Mouse (Mus musculus) R1 (cell line): ENCODE results near the gene Dnajc16.

ENCODE experiments used
- DNase-seq: peaks from one replicate; pipeline ENCODE4 v3.0.0-alpha.2; 2018; ENCODE audit warnings: low read depth, low spot score

Gene Dnajc16

DNA sequence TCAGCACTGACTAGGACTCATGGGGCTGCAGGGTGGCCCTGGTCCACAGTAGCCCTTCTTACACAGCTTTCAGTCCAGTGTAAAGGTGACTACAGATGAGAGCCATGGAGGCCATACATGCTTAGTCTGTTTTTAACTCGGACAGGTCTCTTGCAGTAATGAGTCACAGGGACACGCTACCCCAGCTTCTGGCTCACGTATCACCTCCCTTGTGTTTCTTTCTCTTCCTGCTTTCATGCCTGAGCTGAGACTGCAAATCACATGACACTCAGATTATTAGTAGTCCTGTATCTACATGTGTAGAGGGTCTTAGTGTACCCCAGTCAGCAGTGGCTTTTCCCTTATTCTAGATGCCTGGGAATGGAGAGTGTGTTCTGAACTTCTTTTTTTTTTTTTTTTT lies 25.7 kb downstream of the Dnajc16 start:
- no peak for DNase-seq

DNA sequence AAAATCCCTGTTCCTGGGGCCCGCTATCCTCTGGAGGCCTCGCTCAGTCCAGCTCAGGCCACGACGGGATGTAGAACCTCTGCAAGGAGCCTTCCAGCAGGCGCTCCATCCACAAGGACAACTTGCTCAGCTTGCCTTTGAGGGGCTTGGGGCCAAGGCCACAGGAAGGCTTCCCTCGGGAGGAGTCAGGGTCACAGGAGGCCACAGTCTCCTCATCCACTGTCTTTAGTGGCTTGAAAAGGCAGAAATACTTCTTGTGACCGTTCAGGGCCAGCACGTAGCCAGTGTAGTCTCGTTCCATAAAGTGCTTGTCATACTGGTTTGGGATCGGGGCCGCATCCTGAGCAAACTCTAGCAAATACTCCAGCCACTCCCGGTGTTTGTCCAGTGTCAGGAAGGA lies 27.3 kb downstream of the Dnajc16 start:
- no peak for DNase-seq

DNA sequence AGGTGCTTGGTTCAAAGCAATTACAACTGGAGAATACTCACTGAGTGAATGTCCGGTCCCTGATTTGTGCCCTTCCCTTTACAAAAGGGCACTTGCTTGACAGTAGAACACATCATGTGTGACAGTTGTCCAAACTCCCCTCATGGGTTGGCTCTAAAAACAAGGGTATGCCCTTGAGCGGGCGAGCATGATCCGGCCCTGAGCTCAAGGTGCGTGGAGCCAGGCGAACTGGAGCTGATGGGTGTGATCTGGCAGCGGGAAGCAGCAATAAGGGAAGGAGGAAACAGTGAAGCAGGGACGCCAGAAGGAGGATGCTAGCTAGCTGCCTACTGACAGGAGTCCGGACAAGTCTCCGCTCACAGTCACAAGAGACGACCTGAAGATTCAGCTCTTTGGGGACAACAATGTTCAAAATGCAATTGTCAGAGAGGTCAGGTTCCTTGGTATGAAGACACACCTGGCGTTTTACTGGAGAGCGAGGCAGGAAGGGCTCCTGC lies 28.6 kb downstream of the Dnajc16 start:
- DNase-seq: no peak

DNA sequence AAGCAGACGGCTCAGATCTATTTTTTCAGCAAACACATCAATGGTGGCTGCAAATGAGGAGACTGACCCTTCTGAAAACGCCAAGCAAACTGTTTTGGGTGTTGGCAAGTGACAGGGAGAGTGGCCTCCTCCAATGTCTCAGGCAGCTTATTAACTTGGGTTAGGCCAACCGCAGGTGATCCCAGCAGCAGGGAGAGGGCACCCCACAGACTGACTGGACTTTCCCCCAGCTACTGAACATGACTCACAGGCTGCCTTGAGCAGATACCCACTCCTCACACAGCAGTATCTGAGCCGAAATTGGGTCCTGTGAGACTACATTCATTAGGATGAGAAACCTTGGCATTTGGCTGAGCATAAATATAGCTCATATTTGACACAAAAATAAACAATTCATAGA lies 29.8 kb downstream of the Dnajc16 start:
- DNase-seq: no peak

DNA sequence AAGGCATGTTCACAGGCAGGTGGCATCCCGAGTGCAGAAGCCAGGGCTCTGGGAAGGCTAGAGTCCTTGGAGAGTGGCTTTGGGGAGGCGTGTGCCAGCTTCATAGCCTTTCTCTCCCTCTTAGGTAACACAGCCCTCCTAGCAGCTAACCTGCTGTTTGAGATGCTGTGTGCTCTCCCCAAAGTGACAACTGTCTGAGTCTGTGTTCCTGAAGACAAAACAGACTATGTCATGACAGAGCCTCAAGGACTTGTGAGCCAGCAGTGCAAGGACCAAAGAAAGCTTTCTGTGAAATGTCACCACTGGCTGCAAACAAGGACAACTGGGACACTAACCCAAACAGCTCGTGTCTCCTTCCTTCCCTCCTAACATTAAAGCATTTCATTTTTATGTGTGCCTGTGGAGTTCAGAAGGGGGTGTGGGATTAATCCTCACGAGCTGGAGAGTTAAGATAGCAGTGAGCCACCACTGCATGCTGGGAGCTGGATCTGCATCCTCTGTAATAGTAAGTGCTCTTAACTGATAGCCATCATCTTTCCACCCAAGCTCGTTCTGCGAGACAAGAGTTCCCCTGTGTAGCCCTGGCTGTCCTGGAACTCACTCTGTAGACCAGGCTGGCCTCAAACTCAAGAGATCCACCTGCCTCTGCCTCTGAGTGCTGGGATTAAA lies 31.7 kb downstream of the Dnajc16 start:
- no peak for DNase-seq

DNA sequence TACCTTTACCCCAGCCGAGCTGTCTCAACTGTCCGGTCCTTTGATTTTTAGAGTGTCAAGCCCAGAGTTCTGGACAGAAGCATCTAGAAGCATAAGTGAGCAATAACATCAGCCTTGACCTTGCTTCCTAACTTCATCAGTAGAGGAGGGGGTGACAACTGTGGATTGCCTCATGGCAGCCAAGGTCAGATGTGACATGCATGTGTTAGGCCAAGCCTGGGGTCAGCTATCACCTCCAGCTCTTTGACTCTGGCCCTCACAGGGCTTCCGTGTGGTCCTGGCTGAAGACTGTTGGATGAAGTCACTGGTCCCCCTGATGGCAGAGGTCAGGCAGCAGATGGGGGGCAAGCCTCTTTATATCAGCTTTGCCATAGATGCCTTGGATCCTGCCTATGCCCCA lies 33.6 kb downstream of the Dnajc16 start:
- no peak for DNase-seq

DNA sequence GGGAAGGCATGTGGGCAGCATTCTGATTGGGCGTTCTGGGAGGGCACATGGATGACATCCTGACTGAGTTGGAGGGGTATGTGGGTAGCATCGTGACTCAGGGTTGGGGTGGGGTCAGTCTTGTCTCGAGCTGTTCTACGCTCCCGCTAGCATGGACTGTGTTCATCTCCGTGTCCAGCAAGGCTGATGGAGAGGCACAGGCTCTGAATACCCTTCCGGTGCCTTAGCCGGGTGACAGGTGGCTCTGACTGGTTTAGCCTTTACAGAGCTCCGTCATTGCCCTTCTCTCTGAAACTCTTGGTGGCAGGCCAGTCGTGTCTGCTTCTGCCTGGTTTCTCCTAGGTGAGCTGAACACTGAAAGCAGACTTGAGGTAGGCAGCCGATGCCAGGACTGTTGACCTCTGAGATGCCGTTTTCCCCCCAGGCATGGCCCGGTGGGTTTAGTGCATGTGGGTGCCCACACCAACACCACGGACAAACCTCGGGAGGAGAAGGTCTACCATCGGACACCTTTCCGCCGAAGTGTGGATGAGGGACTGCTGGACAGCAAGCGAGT lies 35.3 kb downstream of the Dnajc16 start:
- no peak for DNase-seq

DNA sequence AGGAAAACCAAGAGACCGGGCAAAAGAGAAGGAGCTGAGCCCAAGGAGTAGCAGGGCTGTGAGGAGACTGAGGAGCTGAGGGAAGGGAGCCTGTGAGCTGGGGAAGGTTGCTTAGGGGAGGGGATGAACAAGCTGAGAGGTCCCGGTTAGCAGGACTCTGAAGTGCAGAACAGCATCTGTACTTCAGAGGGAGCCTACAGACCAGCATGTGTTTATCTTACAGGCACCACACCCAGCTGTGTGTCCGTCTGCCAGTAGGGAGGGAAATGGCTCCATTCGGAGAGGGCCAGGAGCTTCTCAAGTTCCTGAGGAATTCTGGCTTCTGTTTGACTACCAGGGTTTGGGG lies 38.7 kb downstream of the Dnajc16 start:
- peak; percentile 76 for DNase-seq

DNA sequence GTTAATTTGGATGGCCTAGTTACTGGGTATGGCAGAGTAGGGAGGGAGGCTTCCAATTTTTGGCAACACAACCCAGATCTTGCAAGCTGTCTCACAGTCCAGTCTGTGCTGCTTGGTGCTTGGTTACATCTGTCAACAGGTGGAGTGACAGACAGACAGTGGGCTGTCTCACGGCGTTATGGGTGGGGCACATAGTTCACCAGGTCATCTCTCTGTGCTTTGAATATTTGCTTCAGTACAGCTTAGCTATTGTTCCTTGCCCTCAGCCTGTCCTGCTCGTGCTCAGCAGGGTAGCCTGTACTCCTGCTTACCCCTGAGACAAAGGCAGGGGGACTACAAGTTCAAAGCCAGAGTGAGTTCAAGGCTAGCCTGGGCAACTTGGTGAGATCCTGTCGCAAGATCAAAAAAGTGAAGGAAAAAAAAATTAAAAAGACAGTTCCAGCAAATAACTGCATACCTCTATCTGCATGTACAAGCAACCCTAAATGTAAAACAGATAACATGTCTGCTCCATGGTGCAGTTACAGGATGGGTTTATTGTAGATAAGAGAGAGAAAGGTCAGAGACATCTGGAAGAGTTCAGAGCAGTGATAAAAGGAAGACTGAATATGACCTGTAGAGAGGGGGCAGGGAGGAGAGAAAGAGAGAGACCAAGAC lies 39.2 kb downstream of the Dnajc16 start:
- DNase-seq: peak; percentile 84

DNA sequence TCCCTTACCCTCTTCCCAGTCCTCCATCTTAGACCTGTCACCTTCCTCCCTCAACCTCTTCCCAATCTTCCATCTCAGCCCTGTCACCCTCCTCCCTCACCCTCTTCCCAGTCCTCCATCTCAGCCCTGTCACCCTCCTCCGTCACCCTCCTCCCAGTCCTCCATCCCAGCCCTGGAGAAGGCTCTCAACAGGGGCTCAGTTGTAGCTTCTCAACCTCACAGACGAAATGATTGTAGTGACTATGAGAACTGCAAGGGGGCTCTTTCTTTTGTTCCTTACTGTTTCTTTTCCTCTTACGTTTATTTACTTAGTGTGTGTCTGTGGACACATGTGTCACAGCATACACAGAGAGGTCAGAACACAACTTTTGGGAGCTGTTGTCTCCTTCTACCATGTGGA lies 39.9 kb downstream of the Dnajc16 start:
- peak; percentile 37 for DNase-seq

DNA sequence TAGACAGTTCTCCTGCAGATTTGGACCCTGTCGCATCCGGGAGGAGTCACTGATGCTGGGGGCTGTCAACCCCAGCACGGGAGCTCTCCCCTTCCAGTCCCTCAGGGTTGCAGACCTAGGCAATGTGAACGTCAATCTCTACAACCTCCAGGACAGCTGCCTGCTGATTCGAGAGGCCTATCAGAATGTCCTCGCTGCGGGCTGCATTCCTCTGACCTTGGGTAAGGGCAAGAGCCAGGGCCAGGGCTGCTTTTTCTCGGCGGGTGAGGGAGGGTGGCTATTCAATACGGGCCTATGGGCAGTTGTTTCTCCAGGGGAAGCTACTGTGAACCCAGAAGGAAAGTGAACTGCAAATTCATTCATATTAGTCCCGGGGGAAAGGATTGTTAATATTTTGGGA lies 41.2 kb downstream of the Dnajc16 start:
- peak; percentile 41 for DNase-seq

DNA sequence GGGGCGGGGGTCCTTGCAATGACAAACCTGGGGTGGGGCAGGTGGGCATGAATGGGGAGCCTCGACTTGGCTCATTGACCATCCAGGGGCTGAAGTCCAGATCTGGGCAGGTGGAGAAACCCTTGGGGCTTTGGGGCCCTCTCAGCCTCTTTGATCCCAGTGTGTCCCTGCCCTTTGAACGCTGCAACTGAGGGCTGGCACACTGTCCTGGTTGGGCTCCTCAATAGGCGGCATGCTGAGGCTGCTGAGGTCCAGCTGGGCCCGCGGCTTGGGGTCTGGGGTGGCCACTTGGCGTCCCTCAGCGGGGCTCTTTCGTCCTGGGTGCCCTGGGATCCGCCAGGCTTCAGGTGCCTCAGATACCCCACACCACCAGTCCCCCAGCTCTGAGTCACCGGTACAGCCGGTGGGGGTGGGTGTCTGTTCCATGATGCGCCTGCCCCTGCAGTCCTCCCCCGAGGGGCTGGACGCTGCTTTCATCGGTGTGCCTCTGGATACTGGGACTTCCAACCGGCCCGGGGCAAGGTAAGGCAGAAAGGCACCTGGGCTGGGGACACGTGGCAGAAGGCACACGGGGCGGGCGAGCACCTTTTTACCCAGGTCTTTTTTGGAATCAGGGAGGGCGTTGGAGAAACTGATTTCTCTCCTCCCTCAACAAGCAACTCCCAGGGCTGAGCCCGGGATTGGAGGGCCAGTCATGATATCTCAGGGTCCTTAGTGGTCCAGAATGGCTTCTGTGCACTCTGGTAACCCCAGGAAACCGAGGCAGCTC lies 44.0 kb downstream of the Dnajc16 start, which contains the start of gene Agmat:
Agmat (plus strand) TSS at position 95 of the 769 bp plus-strand sequence.
- DNase-seq: no peak

DNA sequence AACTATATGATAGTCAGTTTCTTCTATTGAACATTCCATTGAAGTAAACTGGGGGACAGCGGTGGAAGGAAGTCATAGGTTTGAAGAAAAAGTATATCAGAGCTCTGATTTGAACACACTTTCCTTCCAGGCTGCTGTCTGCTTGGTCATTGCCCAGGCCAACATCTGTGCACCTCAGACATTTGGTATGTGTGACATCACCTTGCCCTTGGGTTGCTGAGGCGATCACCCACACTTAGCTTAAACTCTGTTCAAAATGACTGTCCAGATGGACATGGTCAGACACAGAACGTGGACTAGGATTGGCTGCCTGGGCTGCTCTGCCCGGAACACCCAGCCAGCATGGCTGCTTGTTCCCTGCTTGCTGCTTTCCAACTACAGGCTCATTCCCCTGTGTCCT lies 48.4 kb downstream of the Dnajc16 start:
- DNase-seq: no peak

DNA sequence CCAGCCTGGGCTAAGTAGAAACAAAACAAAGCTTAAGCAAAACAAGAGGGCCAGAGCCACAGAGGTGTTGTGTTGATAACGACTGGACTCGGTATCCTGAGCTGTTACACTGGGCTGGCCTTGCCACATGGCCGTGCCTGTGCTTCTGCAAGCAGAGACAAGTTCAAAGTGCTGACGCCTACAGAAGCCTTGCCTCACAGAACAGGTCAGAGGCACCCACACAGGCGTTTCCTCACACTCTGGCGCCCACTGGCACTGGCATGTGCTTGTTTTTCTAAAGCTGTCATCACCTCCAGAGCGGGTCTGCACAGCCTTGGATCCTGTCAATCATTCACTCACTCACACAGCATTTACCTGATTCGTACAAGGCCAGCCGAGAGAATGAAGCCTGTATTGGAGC lies 48.9 kb downstream of the Dnajc16 start:
- DNase-seq: no peak

DNA sequence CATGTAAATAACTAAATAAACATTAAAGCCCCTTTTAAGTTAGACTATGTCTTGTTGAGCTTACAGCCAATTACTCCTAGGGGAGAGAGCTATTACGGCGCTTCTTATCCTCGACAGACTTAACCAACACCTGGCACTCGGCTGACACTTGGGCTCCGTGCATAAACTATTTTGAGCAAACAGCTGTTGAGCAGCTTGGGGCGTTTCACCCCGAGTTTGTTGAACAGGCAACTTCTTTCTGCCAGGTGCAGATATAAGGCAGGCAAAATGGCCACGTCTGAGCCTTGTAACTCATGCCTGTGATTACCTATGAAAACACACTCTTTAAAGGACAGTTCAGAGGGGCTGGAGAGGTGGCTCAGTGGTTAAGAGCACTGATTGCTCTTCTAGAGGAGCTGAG lies 52.7 kb downstream of the Dnajc16 start:
- no peak for DNase-seq

DNA sequence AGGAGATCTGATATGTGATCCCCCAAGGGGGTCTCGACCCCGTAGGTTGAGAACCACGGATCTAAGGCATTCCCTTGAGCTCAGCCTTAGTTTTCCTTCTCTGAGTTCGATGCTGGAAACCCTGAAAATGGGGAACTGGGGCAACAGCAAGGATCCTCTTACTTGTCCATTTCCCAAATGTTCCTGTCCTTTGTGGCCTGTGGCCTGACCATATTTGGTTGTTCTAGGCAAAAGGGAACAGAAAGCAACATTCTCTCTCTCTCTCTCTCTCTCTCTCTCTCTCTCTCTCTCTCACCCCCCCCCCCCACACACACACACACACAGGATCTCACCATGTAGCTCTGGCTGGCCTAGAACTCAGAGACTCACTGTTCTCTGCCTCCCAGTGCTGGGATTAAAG lies 53.9 kb downstream of the Dnajc16 start:
- DNase-seq: no peak

DNA sequence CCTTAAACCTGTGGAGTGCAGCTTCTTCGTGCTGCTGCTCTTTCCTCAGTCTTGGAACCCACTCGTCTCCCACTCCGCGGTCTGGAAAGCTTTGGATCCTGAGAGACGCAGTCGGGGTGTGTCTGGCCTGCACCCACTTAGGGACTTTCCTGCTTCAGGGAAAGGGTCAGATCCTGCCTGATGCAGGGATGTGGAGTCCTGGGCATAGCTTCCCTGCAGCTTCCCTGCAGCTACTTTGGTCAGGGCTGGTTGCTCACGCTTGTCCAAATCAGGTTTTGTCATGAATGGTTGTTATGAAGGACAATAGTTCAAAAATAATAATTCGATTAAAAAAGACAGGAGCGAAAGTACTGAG lies 55.5 kb downstream of the Dnajc16 start:
- no peak for DNase-seq

DNA sequence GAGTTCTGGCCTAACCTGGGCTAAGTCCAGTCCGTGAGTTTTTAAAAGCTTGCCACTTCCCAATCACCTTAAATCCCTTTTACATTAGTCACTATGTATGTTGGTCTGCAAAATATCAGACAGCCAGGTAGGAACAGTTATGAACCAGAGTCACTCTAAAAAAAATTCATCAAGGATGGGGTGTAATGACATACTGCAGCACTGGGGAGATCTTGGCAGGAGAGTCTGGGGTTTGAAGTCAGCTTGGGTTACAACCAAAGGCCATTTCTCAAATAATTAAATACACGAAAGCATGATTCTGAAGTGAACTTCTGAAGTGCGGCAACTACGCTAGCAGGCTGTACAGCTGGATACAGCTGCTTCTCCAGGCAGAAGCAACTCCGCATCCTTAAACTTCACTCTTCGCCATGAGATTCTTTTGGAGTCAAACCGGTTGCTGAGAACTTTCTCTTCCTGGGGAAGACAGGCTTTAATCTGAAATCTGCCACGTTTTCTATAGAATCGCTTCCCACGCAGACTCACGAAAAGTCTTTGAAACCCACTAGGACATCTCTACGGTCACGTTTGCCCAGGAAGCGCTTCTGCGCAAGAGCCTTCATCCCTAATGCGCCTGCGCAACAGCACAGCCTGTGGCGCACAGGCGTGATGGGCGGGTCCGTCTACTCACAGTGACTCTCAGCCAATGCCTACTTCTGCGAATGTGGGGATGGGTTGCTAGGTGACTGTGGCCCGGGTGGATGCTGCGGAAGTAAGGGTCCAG lies 56.1 kb downstream of the Dnajc16 start:
- peak; percentile 98 for DNase-seq

DNA sequence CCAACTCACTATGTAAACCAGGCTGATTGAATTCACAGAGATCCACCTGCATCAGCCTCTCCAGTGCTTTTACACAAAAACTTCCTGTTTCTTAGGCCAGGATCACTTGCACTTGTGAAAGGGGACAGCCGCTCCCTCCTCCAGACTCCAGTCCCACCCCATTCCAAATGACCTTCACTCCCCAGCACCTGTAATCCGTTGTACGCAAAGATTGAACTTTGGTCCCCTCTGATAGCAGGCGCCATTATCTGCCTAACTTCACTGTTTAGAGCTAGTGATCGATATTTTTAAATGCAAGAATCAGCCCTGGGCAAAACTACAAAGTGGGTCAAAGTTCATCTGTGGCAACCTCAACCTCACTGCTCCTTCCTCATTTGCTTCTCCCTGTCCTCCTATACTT lies 59.0 kb downstream of the Dnajc16 start:
- peak; percentile 50 for DNase-seq

DNA sequence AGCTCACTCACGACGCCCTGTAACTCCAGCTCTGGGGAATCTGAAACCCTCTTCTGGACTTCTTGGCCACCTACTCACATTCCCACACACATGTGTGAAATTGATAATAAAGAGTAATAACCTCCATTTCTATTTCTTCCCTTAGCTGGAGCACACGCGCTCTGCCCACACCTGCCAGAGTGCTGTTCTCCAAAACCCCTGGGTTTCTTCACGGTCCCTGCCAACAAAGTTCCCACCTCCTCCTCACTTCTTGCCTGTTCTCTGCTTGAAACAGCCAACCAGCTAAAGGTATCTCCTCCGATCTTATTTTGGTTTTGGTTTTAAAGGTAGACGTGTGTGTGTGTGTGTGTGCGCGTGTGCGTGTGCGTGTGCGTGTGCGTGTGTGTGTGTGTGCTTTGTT lies 60.3 kb downstream of the Dnajc16 start:
- DNase-seq: no peak

DNA sequence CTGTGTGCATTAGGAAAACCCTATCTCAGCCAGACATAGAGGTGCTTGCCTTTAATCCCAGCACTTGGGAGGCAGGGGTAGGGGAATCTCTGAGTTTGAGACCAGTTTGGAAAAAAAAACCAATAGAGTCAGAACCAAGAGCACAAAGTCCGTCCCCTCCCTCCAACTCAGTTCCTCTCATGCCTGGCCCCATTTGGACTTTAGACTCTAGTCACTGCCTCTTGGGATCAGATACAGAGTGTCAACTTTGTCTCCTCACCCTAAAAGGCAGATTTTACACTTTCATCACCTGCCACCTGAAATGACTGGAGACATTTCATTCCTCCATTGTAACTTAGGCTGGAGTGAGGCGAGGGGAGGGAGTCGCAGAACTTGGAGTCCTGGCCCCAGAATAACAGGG lies 61.5 kb downstream of the Dnajc16 start:
- no peak for DNase-seq

DNA sequence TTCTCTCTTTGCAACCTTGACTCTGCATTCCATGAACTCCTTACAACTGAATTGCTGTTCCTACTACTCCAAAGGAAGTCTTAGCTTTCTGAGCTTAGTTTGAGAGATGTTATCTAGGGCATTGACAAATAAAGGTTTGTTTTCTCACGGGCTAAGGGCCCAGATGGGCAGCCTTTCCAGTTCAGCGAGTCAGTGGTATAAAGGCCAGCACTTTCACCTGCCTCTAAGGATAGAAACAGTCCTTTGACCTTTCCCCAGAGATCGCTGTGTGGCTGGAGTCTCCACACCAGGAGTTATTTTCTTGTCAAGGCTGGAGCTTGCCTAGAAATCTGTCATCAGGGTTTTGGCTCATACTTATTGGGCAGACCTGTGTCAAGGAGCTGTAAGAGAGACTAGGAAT lies 65.0 kb downstream of the Dnajc16 start:
- no peak for DNase-seq
